Comparison of ENCODE assay signal across 9 mouse cellular contexts in the genomic region with DNA sequence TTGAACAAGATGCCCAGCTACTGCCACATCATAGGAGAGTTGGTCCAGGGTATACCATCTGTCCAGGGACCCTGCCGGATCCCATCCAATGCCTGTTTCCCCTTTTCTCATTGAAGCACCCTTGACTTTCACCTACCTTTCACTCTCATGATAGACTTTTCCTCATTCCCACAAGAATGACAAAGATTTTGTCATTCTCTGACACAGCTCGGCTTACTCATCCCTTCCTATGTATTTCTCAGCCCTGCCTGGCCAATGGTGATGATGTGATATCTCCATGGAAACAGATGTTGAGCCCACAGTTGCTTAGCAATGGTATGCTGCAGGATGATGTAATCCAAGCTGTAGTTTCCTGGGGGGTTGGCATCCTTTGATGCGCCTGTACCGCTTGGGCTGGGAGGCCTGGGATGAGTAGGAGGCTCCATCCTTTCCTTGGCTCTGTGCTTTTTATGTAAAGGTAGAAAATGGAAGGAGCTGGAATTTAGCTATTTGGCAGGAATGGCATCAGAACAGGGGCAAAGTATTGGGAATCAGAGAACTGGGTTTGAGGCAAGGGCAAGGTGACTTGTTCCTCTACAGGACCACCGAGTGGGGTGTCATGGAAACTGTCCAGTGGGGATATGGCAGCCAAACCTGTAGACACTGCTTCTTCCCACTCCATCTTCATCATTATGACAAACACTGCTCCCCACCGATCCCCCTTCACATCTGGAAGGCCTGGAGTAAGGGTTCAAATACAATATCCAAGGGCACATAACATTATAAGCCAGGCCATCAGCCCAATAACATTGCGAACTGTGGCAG.
DNase-seq lines count a peak whose midpoint lies in the region; ATAC-seq and TF ChIP-seq lines count a peak whose summit lies in the region.
"Had no signal": no experiment of that assay in that cellular context is flagged by ENCODE, and none has a peak within 500 bp of the region (broad histone marks: within the 10 kb centered on the region; RNA-seq: fewer than 3 reads in every experiment).

No protein-coding gene starts in this region.

- peak; percentile 70; the same call in 1 of the 2 replicates for ATAC-seq in midbrain, embryonic 14.5 days (ENCODE audit: low FRiP score, low TSS enrichment)

- H3K27me3 ChIP-seq in C2C12 (ENCODE audit: control insufficient read depth, insufficient read depth, insufficient read length): no peaks in the 10 kb centered on the region
- no peaks in the 10 kb centered on the region for H3K27me3 ChIP-seq in midbrain, embryonic 14.5 days (ENCODE audit: control insufficient read depth, insufficient read depth, low read length)
- H3K27me3 ChIP-seq: limb, embryonic 13.5 days had no signal

- no peak for TF ChIP-seq POLR2A in brain, embryonic 14.5 days (IDR thresholded peaks at IDR 0.05; ENCODE audit: borderline replicate concordance, extremely low read depth, insufficient read depth, insufficient read length, poor library complexity, severe bottlenecking)

- WGBS in midbrain, embryonic 14.5 days: 71% methylated on average over 7 of the region's 7 CpGs

- H3K9ac ChIP-seq in midbrain, embryonic 14.5 days (replicated peaks; ENCODE audit: low read length): no peak overlapping the region
- H3K9ac ChIP-seq: limb, embryonic 13.5 days had no signal

- no peaks in the 10 kb centered on the region for H3K9me3 ChIP-seq in midbrain, embryonic 14.5 days (ENCODE audit: control insufficient read depth, low read length)
- H3K9me3 ChIP-seq: limb, embryonic 13.5 days had no signal

- no peaks in the 10 kb centered on the region for H3K79me2 ChIP-seq in C2C12 (ENCODE audit: control insufficient read depth, insufficient read depth)

- peak; percentile 86 for DNase-seq in brain, embryonic 14.5 days (ENCODE audit: low read depth)
- DNase-seq in layer of hippocampus, adult 18-20 months (ENCODE audit: low spot score in 2 of 2): peak; percentile 77 to 84
- peak; percentile 75 for DNase-seq in midbrain, embryonic 14.5 days
- no peak for DNase-seq in cerebellum, adult 9-10 months
- no peak for DNase-seq in adrenal gland, postnatal 14 days
- DNase-seq in thymus, postnatal 0 days (ENCODE audit: low spot score): no peak
- no peak for DNase-seq in cerebellum, adult 8-10 months

- no peaks in the 10 kb centered on the region for H3K79me3 ChIP-seq in C2C12 (ENCODE audit: low read depth)

- no peak overlapping the region for H3K4me3 ChIP-seq in C2C12 (ENCODE audit: insufficient read depth, poor library complexity, severe bottlenecking)
- H3K4me3 ChIP-seq in midbrain, embryonic 14.5 days (replicated peaks; ENCODE audit: low read depth, low read length): no peak overlapping the region
- H3K4me3 ChIP-seq: limb, embryonic 13.5 days had no signal

- H3K4me2 ChIP-seq in midbrain, embryonic 14.5 days (ENCODE audit: low read length): no peak overlapping the region
- H3K4me2 ChIP-seq: limb, embryonic 13.5 days had no signal

- no peaks in the 10 kb centered on the region for H3K36me3 ChIP-seq in C2C12 (ENCODE audit: control insufficient read depth, insufficient read depth)
- H3K36me3 ChIP-seq in midbrain, embryonic 14.5 days (ENCODE audit: control insufficient read depth, insufficient read depth, low read length): no peaks in the 10 kb centered on the region
- H3K36me3 ChIP-seq: limb, embryonic 13.5 days had no signal

- H3ac ChIP-seq in C2C12 (ENCODE audit: control insufficient read depth, insufficient read length, low read depth): no peak overlapping the region

- H3K27ac ChIP-seq in midbrain, embryonic 14.5 days (replicated peaks; ENCODE audit: low read depth, low read length): peak overlapping the region; percentile 60
- H3K27ac ChIP-seq: limb, embryonic 13.5 days had no signal

- no peak for TF ChIP-seq CTCF in C2C12 (IDR thresholded peaks at IDR 0.05; ENCODE audit: control insufficient read depth, insufficient read depth, insufficient read length)
- TF ChIP-seq CTCF in brain, embryonic 14.5 days (IDR thresholded peaks at IDR 0.05; ENCODE audit: borderline replicate concordance, extremely low read depth, insufficient read depth, insufficient read length): no peak

- H3K4me1 ChIP-seq in midbrain, embryonic 14.5 days (ENCODE audit: control insufficient read depth, insufficient read depth, low read length): 0 out of 2 replicates have a peak, but pooled peaks cover 11% of the 10 kb centered on the region
- H3K4me1 ChIP-seq: limb, embryonic 13.5 days had no signal

TF ChIP-seq in C2C12, 6 proteins besides CTCF, POLR2A, EP300 and RAD21:
- peak; percentile 49 for TF ChIP-seq CEBPB (IDR thresholded peaks at IDR 0.05; ENCODE audit: low read depth)
- no peak for TF ChIP-seq USF1 (IDR thresholded peaks at IDR 0.05; ENCODE audit: low read depth)

Comparison
In these comparisons a context has a peak if more than half of its experiments do, and no peak if none do; other contexts are left out.
1. DNase-seq: peak in brain, embryonic 14.5 days (single experiment), layer of hippocampus, adult 18-20 months (2 of 2) and midbrain, embryonic 14.5 days (single experiment); none in cerebellum, adult 9-10 months (single experiment), adrenal gland, postnatal 14 days (single experiment), thymus, postnatal 0 days (single experiment) and cerebellum, adult 8-10 months (single experiment).